Mouse (Mus musculus) right cerebral cortex, adult 2 months (tissue): ENCODE results near the gene Fam131a.

Experiments used
- DNase-seq, 2 experiments: peaks; one replicate each; pipeline ENCODE4 v3.0.0; 2021 to 2022; ENCODE audit warnings: low spot score in 2 of 2

Fam131a gene

GRCm38 (mm10) chr16:20739845-20740244, 46.8 kb downstream of the Fam131a start:
- no peak for DNase-seq

GRCm38 (mm10) chr16:20746641-20747040, 53.6 kb downstream of the Fam131a start:
- DNase-seq, result peak; percentile 69 to 74

GRCm38 (mm10) chr16:20750518-20750917, 57.5 kb downstream of the Fam131a start:
- peak; percentile 28 to 37 for DNase-seq
